Mouse (Mus musculus) olfactory bulb, adult 2 months (tissue): ENCODE measurements around the gene Luzp1. TPM values are rescaled to one million over a fixed set of nuclear protein-coding genes. Genes with fewer than 3 reads are reported as not detected.

Experiments used
- H3K27ac ChIP-seq: fragments of 200-500 bp; 2 replicates; pipeline ENCODE4 v1.5.1; 2012; ENCODE audit warnings: low read depth, low read length; ENCODE audit not compliant: insufficient read depth
- H3K4me1 ChIP-seq: fragments of 200-500 bp; 2 replicates; pipeline ENCODE4 v1.6.1; 2012; ENCODE audit warnings: low read length; ENCODE audit not compliant: control insufficient read depth, insufficient read depth
- H3K4me3 ChIP-seq: fragments of 200-500 bp; 2 replicates; pipeline ENCODE4 v1.5.1; 2012; ENCODE audit warnings: mild to moderate bottlenecking, low read depth, low read length, moderate library complexity; ENCODE audit not compliant: insufficient read depth
- CTCF ChIP-seq: fragments of 200-500 bp; IDR thresholded peaks from 2 replicates; pipeline ENCODE4 v1.5.1; 2012; ENCODE audit warnings: low read depth, mild to moderate bottlenecking, low read length, moderate library complexity; ENCODE audit not compliant: insufficient read depth
- POLR2A ChIP-seq: fragments of 200-500 bp; IDR thresholded peaks from 2 replicates; pipeline ENCODE4 v1.6.1; 2012; ENCODE audit warnings: mild to moderate bottlenecking, low read depth, low read length, moderate library complexity; ENCODE audit not compliant: insufficient read depth
- WGBS: fragments of 180-500 bp; shearing (Covaris S2); methylation state at CpG from one replicate; pipeline ENCODE4 v1.1.7; 2018; 5-methylcytosine and 5-hydroxymethylcytosine counted together
- polyA plus RNA-seq: library from polyadenylated mRNA; stranded (reverse); fragments of >200 nt; gene quantifications from 2 replicates; pipeline ENCODE4 v1.2.4, GENCODE M21; 2012; ENCODE audit warnings: low replicate concordance; ENCODE audit not compliant: missing spikeins, insufficient read depth, insufficient read length

Luzp1 gene
- polyA plus RNA-seq, 1 experiment = not detected

DNA sequence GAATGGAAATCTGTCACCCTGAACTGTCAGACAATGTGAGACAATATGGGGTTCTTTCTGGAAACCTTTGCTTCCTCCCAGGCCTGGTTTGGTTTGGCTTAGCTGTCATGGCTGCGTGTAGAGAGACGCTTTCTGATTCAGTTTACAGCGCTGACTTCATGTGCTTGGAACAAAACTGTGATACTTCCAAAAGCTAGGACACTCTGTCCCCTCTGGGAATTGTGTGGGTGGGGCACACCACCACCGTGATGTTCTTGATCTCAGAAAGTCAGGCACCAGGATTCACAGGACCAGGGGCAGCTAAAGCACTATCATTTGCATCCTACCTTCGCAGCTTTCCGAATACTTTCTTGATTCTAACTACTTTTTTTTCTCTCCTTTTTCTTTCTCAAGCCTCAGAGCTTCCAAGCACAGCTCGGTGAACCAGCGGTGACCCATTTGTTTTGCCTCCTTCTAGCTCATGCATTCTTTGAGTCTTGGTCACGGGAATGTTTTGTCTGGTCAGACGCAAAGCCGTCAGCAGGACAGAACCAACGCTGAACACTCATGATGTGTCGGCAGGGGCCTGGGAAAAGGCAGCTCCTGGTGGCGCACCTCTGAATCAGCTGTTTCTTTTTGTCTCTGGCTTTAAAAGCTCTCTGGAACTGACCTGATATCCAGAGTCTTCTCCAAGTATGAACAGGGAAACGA, 28.1 kb upstream of the Luzp1 start:
- no peak for TF ChIP-seq POLR2A
- no peak for TF ChIP-seq CTCF
- 76% methylated on average over 15 of the region's 15 CpGs for WGBS
- H3K27ac ChIP-seq = no peak overlapping the region
- H3K4me1 ChIP-seq = no peaks in the 10 kb centered on the region
- no peak overlapping the region for H3K4me3 ChIP-seq

- H3K27ac ChIP-seq = no peak overlapping the region
- no peaks in the 10 kb centered on the region for H3K4me1 ChIP-seq
- WGBS = 69% methylated on average over 4 of the region's 4 CpGs
- TF ChIP-seq CTCF = no peak
- TF ChIP-seq POLR2A = no peak
- H3K4me3 ChIP-seq = no peak overlapping the region
These were observed 25.0 kb upstream of the Luzp1 start for GRCm38 (mm10) chr4:136444561-136444960.

DNA sequence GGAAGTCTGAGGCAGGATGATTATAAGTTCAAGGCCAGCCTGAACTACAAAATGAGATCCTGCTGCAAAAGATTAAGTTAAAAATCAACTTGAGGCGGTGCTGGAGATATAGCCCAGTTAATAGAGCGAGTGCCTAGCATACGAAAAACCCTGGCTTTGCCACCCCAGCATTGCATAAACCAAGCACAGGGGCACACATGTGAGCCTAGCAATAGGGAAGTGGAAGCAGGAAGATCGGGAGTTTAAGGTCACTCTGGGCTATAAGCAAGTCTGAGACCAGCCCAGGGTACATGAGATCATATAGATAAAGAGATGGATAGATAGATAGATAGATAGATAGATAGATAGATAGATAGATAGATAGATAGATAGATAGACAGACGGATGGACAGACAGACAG, 19.8 kb upstream of the Luzp1 start:
- Histone ChIP-seq H3K4me1 (no peaks in the 10 kb centered on the region), H3K27ac (no peak overlapping the region), H3K4me3 (no peak overlapping the region)
- 96% methylated on average over 5 of the region's 5 CpGs for WGBS
- TF ChIP-seq CTCF = no peak
- TF ChIP-seq POLR2A = no peak

DNA sequence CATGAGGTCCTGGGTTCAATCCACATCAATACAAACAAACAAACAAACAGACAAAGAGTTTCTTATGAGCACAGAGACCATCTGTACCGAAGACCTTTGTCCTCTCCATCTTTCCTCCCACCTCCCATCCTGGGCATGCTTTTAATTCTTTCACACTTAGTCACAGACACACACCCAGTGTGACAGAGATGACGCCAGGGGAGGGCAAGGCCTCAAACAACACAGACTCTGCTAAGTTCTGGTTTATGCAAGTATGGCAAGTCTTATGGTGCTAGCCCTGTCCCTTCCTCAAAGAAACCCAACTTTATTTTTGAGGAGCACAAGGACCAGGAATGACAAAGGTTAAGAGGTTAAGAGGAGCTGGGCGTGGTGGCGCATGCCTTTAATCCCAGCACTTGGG, 19.3 kb upstream of the Luzp1 start:
- Histone ChIP-seq H3K27ac (no peak overlapping the region), H3K4me1 (no peaks in the 10 kb centered on the region), H3K4me3 (no peak overlapping the region)
- TF ChIP-seq POLR2A (no peak), CTCF (no peak)
- 91% methylated on average over 4 of the region's 4 CpGs for WGBS

- TF ChIP-seq CTCF (no peak), POLR2A (no peak)
- Histone ChIP-seq H3K27ac (no peak overlapping the region), H3K4me1 (no peaks in the 10 kb centered on the region), H3K4me3 (no peak overlapping the region)
- WGBS = 46% methylated on average over 6 of the region's 6 CpGs
These were observed 18.0 kb upstream of the Luzp1 start for GRCm38 (mm10) chr4:136451564-136451963.

DNA sequence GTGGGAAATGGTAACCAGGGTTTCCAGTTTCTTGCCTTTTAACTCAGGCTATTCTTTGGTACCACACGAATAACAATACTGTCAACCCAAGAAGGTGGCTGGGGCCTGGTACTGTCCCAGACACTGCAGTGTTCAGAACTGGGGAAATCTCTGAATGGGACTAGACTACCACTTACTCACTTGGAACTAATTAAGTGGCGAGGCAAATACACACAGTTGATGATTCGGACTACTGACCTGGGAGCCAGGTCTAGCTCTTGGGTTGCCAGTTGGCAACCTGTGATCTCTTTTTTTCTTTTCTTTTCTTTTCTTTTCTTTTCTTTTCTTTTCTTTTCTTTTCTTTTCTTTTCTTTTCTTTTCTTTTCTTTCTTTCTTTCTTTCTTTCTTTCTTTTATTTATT, 17.3 kb upstream of the Luzp1 start:
- 88% methylated on average over 3 of the region's 3 CpGs for WGBS
- Histone ChIP-seq H3K4me1 (no peaks in the 10 kb centered on the region), H3K27ac (no peak overlapping the region), H3K4me3 (no peak overlapping the region)
- TF ChIP-seq CTCF (no peak), POLR2A (no peak)

GRCm38 (mm10) chr4:136452792-136453191, 16.8 kb upstream of the Luzp1 start:
- no peaks in the 10 kb centered on the region for H3K4me1 ChIP-seq
- H3K27ac ChIP-seq = no peak overlapping the region
- TF ChIP-seq POLR2A (no peak), CTCF (no peak)
- H3K4me3 ChIP-seq = no peak overlapping the region
- WGBS = 80% methylated on average over 5 of the region's 5 CpGs

DNA sequence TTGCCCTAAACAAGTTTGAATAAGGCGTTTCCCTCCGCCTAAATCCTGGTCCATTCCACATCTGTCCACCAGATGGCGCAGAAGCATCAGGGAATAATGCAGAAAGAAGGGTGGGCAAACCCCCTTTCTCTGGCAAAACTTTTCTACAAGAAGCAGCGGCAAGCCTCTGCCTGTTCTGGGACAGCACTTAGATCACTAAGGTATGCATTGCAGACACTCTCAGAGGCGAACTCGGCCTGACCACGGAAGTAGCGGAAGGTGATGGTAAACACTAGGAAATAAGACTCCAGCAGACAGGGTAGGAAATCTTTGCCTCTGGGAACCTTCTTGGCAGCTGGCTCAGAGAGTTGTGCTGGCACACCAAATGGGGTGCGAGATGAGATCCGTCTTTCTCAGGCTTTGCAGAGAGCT, 14.7 kb upstream of the Luzp1 start:
- 4% methylated on average over 10 of the region's 10 CpGs for WGBS
- Histone ChIP-seq H3K4me3 (peak overlapping the region; percentile 3; the same call in 1 of the 2 replicates), H3K27ac (no peak overlapping the region), H3K4me1 (no peaks in the 10 kb centered on the region)
- no peak for TF ChIP-seq POLR2A
- peak; percentile 57 for TF ChIP-seq CTCF

GRCm38 (mm10) chr4:136456516-136457218, 12.9 kb upstream of the Luzp1 start:
- Histone ChIP-seq H3K4me1 (no peaks in the 10 kb centered on the region), H3K27ac (no peak overlapping the region), H3K4me3 (no peak overlapping the region)
- TF ChIP-seq CTCF (no peak), POLR2A (no peak)
- 92% methylated on average over 6 of the region's 6 CpGs for WGBS

- TF ChIP-seq POLR2A (no peak), CTCF (no peak)
- 88% methylated on average over 7 of the region's 7 CpGs for WGBS
These were observed 11.3 kb upstream of the Luzp1 start for GRCm38 (mm10) chr4:136458276-136458675.

More at GRCm38 (mm10) chr4:136458276-136458675, 11.3 kb upstream of the Luzp1 start:
- Histone ChIP-seq H3K4me1 (peaks cover 4% of the 10 kb centered on the region; the same call in 1 of the 2 replicates), H3K4me3 (no peak overlapping the region), H3K27ac (no peak overlapping the region)
